Mouse (Mus musculus) cerebellum, postnatal 36 days (tissue): ENCODE measurements at regions not wholly inside any gene's neighbourhood (a gene's known extent, or its start where the extent isn't known, plus 50 kb on each side); places are given as distances from the start of the nearest gene placed in this dataset.
"Not testable (repeated sequence)": the region's sequence is repeated elsewhere in the genome, so short reads cannot be mapped to it uniquely, and the experiment has no call there.

Source experiments
- DNase-seq, 2 experiments: peaks; one replicate each; pipeline ENCODE4 v3.0.0; 2021 to 2022; ENCODE audit warnings: mixed read lengths in 2 of 2

- DNase-seq: no peak
Measured at GRCm38 (mm10) chr1:161728546-161729206, 59.6 kb downstream of the Fasl start.

- DNase-seq: not testable (repeated sequence)
Measured at GRCm38 (mm10) chr1:161727357-161727756, 60.9 kb downstream of the Fasl start.

GRCm38 (mm10) chr1:161726098-161726497 lies 62.2 kb downstream of the Fasl start:
- DNase-seq: not testable (repeated sequence)

GRCm38 (mm10) chr1:161719876-161720275 lies 68.4 kb downstream of the Fasl start:
- DNase-seq: no peak

GRCm38 (mm10) chr1:161718254-161718653 lies 70.0 kb downstream of the Fasl start:
- DNase-seq: no peak

- peak; percentile 28 to 32 for DNase-seq
Measured at GRCm38 (mm10) chr1:161712918-161713317, 75.4 kb downstream of the Fasl start.

GRCm38 (mm10) chr1:161712283-161712682 lies 76.0 kb downstream of the Fasl start:
- no peak for DNase-seq

- no peak for DNase-seq
Measured at GRCm38 (mm10) chr1:161707049-161707448, 81.2 kb downstream of the Fasl start.

- DNase-seq: no peak
Measured at GRCm38 (mm10) chr1:161704961-161705360, 83.3 kb downstream of the Fasl start.

GRCm38 (mm10) chr1:161704527-161704926 lies 83.8 kb downstream of the Fasl start:
- DNase-seq: no peak

GRCm38 (mm10) chr1:161695886-161696285 lies 92.4 kb downstream of the Fasl start:
- DNase-seq: no peak

- no peak for DNase-seq
Measured at GRCm38 (mm10) chr1:161693768-161694160, 94.5 kb downstream of the Fasl start.

GRCm38 (mm10) chr1:161692836-161693767 lies 95.2 kb downstream of the Fasl start:
- DNase-seq: no peak

GRCm38 (mm10) chr1:161688946-161689345 lies 99.3 kb downstream of the Fasl start:
- no peak for DNase-seq

GRCm38 (mm10) chr1:161687548-161687947 lies 100.7 kb downstream of the Fasl start:
- DNase-seq: peak; percentile 49 to 54

GRCm38 (mm10) chr1:161680558-161680957 lies 107.7 kb downstream of the Fasl start:
- no peak for DNase-seq

- DNase-seq: no peak
Measured at GRCm38 (mm10) chr1:161670937-161671336, 117.4 kb downstream of the Fasl start.

GRCm38 (mm10) chr1:161664321-161664720 lies 124.0 kb downstream of the Fasl start:
- no peak for DNase-seq

GRCm38 (mm10) chr1:161663351-161663750 lies 124.9 kb downstream of the Fasl start:
- no peak for DNase-seq

GRCm38 (mm10) chr1:161662241-161662640 lies 126.1 kb downstream of the Fasl start:
- DNase-seq: peak in 1 of 2 experiments; percentile 8

- no peak for DNase-seq
Measured at GRCm38 (mm10) chr1:161657511-161657910, 130.8 kb downstream of the Fasl start.

- no peak for DNase-seq
Measured at GRCm38 (mm10) chr1:161649387-161649786, 138.9 kb downstream of the Fasl start.

GRCm38 (mm10) chr1:161632098-161632497 lies 137.6 kb downstream of the Tnfsf18 start:
- DNase-seq: no peak

GRCm38 (mm10) chr1:161621291-161621690 lies 126.8 kb downstream of the Tnfsf18 start:
- DNase-seq: peak; percentile 31 to 51
